Mouse (Mus musculus): ENCODE results near the gene Slc17a7.
"Not testable (repeated sequence)": the region's sequence is repeated elsewhere in the genome, so short reads cannot be mapped to it uniquely, and the experiment has no call there.

Gene Slc17a7

DNA sequence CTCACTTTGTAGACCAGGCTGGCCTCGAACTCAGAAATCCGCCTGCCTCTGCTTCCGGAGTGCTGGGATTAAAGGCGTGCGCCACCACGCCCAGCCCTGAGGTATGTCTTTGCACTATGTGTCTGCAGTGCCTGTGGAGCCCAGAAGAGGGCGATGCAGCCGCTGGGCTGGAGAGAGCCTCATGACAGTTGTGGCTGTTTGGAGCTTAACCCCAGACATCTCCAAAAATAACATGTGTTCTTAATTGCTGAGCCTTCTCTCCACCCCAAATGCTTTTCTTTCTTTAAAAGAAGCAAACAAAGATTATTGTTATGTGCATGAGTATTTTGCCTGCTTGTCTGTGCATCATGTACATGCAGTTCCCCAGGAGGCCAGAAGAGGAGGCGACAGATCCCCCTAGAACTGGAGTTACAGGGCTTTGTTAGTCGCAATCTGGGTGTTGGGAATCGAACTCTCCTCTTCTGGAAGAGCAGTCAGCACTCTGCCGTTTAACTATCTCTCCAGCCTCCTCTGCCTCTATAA lies 8.7 kb upstream of the Slc17a7 start:
- DNase-seq (ENCODE audit: low spot score): peak; percentile 34

DNA sequence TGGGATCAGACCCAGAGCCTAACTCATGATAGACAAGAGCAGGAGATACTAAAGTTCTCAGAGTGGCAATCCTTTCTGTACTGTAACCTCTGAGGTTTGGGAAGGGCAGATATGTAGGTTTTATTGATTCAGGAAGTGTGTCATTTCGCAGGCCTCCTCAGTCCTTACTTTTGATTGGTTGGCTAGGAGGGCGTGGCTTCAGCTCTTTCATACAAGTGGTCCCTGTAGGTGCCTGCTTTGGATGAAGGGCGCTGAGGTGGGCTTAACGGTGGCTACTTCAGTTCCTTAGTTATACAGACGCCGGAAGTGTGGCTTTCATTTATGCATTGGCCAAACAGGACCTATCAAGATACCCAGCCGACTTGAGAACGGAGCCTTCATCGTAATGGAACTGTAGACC lies 8.2 kb upstream of the Slc17a7 start:
- DNase-seq (ENCODE audit: low spot score): no peak

DNA sequence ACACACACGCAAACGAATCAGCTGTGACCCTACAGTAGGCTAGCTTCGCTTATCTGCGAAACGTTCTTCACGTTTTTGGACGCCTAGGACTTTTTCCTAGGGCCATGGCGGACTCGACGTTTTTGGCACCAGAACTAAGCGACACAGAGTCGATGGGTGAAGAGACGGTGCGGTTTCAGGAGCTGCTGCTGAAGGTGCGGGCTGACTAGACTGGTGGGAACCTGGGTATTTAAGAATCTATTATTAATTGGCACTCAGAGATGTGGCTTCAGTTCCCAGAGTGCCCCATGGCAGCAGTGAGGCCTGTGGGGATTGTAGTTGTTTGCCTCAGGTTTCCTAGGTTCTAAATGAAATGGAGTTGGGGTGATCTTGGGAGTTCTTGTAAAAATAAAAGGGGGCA lies 7.5 kb upstream of the Slc17a7 start:
- no peak for DNase-seq (ENCODE audit: low spot score)

DNA sequence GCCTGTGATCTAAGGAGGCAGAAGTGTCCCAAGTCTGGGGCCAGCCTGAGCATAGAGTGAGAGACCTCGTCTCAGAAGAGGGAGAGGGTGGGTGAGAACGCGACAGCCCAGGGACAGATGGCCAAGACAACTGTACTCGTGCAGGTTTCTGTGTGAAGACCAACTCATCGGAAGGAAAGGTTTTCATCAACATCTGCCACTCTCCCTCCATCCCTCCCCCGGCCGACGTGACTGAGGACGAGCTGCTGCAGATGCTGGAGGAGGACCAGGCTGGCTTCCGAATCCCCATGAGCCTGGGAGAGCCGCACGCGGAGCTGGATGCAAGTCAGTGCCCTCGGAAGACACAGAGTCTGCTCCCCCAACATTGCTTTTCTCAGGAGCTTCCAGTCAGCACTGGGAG lies 6.3 kb upstream of the Slc17a7 start:
- no peak for DNase-seq (ENCODE audit: low spot score)

DNA sequence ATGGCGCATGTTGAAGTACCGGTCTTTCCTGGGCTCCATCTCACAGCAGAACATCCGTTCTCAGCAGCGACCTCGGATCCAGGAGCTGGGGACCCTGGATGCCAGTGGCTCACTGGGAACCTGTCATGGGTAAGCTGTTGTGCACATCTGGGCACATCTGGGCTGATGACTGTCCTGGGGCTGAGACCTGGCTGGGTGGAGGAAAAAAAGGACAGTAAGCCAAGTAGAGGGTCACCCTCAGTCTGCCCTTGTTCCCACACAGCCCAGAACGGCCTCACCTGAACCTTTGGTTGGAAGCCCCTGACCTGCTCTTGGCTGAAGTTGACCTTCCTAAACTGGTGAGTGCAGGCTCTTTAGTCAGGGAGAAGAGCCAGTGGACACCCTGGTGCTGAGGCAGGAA lies 4.8 kb upstream of the Slc17a7 start:
- no peak for DNase-seq (ENCODE audit: low spot score)

DNA sequence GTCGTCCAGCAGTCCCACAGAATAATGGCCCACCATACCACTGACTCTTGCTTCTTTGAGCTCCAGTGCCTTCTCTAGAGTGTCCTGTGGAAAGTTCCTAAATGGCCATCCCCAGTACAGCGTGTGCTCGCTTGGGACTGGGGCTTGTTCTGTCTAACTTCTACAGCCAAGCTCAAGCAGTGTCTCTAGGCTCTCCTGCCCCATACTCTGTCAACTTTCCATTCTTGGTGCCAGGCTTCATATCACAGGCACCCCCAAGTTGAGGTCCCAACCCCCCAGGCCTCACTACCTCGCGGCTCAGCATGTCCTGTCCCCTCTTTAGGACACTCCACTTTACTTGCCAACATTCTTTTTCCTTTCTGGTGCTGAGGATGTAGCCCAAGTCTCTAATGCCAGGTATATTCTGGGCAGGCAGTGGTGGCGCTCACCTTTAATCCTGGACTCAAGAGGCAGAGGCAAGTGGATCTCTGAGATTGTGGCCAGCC lies 3.4 kb upstream of the Slc17a7 start:
- DNase-seq (ENCODE audit: low spot score): no peak

DNA sequence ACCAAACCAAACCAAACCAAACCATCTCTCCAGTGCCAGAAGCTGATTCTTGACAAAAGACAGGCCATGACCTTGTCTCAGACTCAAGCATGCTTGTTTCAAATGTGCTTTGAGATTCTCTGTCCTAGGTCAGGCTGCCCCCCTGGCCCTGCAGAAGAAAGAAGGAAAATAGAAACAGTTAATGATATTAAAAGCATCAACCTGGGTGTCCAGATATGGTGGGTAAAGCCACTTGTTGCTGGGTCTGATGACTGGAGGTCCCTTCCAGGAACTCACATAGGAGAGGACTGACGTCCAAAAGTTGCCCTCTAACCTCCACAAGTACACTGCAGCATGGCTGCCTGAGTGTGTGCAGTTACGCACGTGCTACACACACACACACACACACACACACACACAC lies 2.9 kb upstream of the Slc17a7 start:
- no peak for DNase-seq (ENCODE audit: low spot score)

DNA sequence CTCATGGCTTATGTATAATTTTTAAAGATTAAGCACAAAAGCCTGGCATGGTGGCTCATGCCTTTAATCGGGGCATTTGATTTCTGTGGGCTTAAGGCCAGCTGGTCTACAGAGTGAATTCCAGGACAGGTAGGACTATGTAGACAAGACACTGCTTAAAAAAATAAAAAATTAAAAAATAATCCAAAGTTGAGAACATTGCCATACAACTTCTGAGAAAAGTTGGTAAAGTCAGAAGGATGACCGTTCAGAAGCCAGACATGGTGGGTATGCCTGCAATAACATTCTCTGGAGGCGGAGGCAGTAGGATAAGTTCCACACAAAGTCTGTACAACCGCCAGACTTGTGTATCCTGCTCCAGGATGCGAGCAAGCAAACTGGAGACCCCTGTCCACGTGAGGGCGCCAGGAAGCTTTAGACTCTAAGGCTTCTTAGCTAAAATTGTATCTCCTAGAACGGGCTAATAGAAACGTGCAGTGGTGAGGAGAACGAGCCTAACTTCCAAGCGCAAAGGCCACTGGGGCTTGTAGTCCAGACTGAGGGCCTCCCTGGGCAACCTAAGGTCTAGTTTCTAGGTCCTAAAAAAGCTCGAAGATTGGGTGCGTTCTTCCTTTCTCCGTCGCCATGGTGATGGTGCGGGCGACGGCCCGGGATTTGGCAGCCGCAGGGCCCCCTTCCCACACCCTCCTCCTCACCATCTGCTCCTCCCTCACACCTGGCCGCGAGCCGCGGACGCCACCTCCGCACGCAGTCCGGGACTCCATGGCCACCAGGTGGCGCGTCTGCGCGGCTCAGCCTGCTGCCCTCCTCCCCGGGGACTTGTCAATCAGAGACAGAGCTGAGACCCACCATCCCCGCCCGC lies 1.9 kb upstream of the Slc17a7 start:
- peak; percentile 76 for DNase-seq (ENCODE audit: low spot score)

DNA sequence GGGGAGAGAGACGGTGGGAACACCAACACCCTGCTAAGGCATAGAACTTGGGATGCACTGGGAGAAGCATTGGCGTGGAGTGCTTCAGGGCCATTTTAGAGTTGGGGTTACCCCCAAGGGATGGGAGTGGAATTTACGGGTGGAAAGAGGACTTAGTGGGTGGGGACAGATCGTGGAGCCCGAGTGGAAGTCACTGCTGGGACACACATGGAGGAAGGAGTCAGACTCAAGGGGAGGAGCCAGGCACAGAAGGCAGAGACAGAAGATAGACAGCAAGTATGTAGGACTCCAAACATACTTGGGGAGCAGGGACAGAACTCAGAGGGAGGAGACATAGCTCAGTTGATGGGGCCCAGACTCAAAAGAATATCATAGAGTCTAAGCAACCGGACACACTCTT lies 1.2 kb upstream of the Slc17a7 start:
- no peak for DNase-seq (ENCODE audit: low spot score)

DNA sequence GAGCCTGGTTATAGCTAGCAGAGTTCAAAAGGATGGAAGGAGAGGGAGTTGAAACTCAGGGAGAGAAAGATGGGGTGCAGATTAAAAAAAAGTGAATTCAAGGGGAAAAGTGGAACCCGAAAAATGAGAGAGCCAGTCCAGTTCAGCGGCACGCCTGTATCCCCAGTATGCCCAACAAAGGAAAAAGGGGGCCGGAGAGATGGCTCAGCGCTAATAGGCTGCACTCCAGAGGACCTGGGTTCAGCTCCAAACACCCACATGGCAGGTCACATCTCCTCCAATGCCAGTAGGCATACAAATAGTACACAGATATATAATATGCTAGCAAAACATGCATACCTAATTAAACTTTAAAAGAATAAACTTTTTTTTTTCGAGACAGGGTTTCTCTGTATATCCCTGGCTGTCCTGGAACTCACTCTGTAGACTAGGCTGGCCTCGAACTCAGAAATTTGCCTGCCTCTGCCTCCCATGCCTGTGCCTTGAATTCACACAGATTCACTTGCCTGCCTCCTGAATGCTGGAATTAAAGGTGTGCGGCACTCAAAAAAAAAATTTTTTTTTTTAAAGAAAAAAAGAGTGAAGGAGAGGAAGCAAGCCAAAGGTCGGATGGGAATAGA lies 643 bp upstream of the Slc17a7 start:
- no peak for DNase-seq (ENCODE audit: low spot score)

DNA sequence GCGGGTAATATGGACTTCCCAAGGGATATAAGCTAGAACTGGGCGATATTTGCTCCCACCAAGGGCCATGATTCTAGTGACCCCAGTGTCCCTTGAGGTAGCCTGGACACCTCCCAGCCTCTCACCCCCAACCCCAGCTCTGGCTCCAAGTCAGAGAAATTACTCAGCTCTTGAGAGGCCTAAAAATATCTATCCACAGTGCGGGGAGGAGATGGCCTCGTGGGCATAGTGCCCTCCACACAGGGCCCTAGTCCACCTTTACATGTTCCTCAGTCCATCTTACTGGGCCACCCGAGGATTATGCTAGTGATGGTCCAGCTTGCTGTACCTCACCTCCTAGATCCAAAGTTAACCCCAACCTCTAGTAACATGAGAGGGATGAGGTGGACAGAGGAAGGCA lies 1.1 kb downstream of the Slc17a7 start:
- no peak for DNase-seq (ENCODE audit: low spot score)

DNA sequence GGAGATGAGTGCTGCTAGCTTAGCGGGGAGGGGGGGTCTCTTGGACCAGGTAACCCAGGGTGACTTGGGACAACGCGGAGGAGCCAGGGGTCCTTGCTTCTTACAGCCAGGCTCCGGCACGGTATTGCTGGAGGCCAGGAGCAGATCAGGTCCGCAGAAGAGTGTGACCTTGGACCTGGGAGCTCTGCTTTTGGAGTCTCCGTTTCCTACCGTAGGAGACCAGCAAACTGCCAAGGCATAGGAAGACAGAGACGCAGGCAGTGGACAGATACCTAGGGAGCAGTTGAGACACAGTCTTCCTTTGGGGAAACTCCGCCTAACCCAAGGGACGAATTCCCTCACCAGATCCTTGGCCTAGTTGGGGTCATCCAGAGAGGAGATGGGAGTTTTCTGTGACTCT lies 2.0 kb downstream of the Slc17a7 start:
- no peak for DNase-seq (ENCODE audit: low spot score)

DNA sequence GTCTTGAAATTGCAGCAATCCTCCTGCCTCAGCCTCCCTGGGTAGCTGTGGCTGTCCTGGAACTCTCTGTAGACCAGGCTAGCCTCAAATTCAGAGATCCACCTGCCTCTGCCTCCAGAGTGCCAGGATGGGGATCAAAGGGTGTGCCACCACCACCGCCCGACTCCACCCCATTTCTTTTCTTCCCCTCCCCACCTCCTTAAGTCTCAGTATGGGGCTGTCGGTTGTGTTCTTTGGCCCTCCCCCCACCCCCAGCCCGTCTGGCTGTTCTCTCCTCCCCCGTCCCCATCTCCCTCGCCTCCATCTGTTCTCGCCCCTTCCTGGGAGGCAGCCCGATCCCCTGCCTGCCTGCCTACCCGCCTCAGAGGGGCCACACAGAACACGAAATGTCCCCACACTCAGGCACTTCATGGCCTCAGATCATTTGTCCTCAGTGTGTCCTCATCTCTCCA lies 3.2 kb downstream of the Slc17a7 start:
- no peak for DNase-seq (ENCODE audit: low spot score)

DNA sequence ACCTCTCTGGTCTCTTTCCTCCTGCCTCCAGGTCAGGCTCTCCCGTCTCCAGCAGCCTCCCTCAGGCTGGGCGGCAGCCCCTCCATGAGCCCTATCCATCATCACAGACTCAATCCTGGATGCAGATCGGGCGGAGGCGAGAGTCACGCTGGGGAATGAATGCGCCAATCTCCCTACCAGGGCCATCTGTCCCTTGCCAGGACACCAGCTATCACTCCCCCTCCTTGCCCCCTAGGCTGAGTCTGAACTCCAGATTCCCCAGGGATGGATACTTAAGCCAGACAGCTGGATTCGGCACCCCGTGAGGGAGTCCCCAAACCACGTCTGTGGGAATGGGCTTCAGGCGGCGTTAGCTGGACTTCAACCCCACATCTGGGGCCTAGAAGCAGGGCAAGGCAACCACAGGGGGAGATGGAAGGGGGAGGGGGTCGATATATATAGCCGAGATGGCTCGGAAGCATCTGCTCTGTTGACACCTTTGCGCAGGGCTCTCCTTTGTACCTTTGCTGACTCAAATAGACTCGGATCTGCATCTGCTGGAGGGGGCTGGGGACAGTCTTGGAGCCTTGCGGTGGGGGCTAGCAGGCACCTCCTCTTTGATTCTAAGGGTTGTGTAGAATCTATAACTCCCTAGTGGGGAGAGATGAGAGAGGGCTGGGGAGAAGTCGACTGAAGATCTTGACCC lies 4.2 kb downstream of the Slc17a7 start:
- DNase-seq (ENCODE audit: low spot score): no peak

DNA sequence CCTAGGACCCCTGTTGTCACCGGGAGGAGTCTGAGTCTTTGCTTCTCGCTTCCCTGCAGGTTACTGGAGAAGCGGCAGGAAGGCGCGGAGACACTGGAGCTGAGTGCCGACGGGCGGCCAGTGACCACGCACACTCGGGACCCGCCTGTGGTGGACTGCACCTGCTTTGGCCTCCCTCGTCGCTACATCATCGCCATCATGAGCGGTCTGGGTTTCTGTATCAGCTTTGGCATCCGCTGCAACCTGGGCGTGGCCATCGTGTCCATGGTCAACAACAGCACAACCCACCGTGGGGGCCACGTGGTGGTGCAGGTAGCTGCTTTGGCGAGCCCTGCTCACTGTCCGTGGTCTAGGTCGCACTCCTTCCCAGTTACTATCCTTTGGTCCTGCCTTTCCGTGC lies 4.9 kb downstream of the Slc17a7 start:
- no peak for DNase-seq (ENCODE audit: low spot score)

DNA sequence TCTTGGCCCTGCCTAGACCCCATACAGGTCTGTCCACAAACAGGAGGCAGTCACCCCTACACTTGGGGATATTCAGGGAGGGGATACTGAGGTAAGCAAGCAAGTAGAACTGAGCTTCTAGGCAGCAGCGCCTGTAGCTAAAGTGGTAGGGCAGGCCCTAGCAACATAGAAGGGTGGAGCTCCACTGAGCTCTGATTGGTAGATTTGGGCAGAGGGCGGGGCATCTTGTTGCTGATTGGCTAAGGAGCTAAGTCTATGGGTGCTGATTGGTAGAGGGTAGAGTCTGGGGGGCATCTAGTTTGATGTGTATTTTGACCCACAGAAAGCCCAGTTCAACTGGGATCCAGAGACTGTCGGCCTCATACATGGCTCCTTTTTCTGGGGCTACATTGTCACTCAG lies 5.7 kb downstream of the Slc17a7 start:
- no peak for DNase-seq (ENCODE audit: low spot score)

DNA sequence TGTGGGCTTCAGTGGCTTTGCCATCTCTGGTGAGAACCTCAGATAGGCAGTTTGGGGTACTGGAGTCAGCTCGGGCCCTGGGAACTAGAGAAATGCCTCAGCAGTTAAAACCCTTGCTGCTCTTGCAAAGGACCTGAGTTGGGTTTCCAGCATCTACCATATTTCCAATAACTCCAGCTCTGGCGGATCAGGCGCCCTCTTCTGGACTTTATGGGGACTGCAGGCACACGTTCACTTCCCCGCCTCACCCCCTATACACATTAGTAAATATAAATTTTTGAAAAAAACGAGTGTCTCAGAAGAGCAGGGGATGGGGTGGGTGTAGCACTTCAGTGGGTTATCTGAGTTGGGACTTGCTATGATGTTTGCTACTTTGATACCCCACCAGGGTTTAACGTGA lies 9.2 kb downstream of the Slc17a7 start:
- DNase-seq (ENCODE audit: low spot score): peak; percentile 37

DNA sequence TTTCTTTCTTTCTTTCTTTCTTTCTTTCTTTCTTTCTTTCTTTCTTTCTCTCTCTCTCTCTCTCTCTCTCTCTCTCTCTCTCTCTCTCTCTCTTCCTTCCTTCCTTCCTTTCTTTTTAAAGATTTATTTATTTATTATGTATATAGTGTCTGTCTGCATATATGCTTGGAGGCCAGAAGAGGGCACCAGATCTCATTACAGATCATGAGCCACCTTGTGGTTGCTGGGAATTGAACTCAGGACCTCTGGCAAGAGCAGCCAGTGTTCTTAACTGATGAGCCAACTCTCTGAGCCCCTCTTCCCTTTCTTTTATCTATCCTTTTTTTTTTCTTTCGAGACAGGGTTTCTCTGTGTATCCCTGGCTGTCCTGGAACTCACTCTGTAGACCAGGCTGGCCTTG lies 10.0 kb downstream of the Slc17a7 start:
- not testable (repeated sequence) for DNase-seq (ENCODE audit: low spot score)

DNA sequence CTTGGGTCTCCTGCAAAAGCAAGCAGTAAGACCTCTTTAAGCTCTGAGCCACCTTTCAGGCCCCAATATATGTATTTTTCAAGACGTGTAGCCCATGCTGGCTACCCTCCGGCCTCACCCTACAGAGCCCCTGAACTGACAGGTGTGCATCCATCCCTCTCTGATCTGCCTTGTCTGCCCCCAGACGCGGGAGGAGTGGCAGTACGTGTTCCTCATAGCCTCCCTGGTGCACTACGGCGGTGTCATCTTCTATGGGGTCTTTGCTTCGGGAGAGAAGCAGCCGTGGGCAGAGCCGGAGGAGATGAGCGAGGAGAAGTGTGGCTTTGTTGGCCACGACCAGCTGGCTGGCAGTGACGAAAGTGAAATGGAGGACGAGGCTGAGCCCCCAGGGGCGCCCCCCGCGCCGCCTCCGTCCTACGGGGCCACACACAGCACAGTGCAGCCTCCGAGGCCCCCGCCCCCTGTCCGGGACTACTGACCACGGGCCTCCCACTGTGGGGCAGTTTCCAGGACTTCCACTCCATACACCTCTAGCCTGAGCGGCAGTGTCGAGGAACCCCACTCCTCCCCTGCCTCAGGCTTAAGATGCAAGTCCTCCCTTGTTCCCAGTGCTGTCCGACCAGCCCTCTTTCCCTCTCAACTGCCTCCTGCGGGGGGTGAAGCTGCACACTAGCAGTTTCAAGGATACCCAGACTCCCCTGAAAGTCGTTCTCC lies 11.0 kb downstream of the Slc17a7 start:
- no peak for DNase-seq (ENCODE audit: low spot score)

DNA sequence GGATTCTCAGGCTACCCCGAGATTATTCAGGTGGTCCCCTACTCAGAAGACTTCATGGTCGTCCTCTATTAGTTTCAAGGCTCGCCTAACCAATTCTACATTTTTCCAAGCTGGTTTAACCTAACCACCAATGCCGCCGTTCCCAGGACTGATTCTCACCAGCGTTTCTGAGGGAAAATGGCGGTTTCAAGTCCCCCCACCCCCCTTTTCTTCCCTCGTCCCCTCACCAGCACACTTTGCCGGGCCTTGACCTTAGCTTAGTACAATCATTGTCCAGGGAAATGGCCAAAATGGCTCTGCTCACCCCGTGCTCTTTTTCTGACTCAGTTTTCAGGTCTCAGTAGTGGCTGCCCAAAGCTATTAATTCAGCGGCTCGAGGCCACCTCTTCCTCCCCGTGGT lies 11.6 kb downstream of the Slc17a7 start:
- DNase-seq (ENCODE audit: low spot score): no peak

DNA sequence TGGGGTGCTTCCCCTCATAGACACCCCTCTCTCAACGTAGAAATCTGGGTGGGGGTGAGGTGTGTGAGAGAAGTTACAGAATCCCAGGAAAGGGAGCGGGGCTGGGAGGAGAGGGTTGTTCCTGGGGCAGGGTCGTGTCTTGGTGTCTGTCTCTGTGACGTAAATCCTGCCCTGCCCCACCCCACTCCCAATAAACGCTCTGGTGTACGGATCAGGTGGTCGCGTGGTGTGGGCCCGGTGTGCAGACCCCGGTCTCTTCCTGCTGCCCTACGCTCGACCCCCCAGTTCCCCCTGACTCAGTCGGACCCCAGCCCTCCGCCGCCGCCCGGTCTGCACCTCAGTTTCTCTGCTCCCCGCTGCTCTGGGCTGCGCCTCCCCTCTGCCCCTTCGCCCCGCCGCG lies 12.2 kb downstream of the Slc17a7 start:
- no peak for DNase-seq (ENCODE audit: low spot score)

DNA sequence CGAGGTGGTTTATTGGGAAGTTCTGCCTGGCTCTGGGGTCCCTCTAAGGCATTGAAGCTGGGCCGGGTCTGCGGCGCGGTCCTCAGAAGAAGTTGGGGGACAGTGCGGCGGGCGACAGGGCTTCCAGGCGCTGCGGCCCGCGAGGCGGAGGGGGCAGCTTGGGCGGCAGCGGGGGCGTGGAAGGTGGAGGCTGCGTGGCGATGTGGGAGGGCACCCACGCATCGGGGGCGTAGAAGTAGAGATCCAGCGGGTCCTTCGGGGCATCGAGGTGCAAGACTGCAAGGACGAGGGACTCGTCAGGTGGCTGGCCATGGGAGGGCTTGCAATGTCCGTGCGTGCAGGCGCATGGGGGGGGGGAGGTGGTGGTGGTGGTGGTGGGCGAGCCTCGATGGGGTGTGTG lies 12.6 kb downstream of the Slc17a7 start:
- DNase-seq (ENCODE audit: low spot score): no peak

All from spleen, adult 12 weeks (tissue).